ENCODE assay signal across 9 mouse cellular contexts in genomic region chr4:3419920-3420499, GRCm38 (mm10).
DNase-seq lines count a peak whose midpoint lies in the region; ATAC-seq and TF ChIP-seq lines count a peak whose summit lies in the region.
"Had no signal": no experiment of that assay in that cellular context is flagged by ENCODE, and none has a peak within 500 bp of the region (broad histone marks: within the 10 kb centered on the region; RNA-seq: fewer than 3 reads in every experiment).

No protein-coding gene starts in this region.

- H3K27ac ChIP-seq in kidney, embryonic 16.5 days (ENCODE audit: low read length): no peak overlapping the region
- no peak overlapping the region for H3K27ac ChIP-seq in liver, embryonic 14.5 days
- H3K27ac ChIP-seq in thymus, adult 2 months (ENCODE audit: control insufficient read depth, insufficient read depth, low read length): no peak overlapping the region
- H3K27ac ChIP-seq: heart, embryonic 15.5 days had no signal

- H3K27me3 ChIP-seq in kidney, embryonic 16.5 days (ENCODE audit: insufficient read depth, low read length): no peaks in the 10 kb centered on the region
- H3K27me3 ChIP-seq in liver, embryonic 14.5 days (ENCODE audit: control insufficient read depth, insufficient read depth, low read length): no peaks in the 10 kb centered on the region
- no peaks in the 10 kb centered on the region for H3K27me3 ChIP-seq in thymus, adult 2 months (ENCODE audit: control insufficient read depth, insufficient read depth, low read length)
- H3K27me3 ChIP-seq: heart, embryonic 15.5 days had no signal

- no peaks in the 10 kb centered on the region for H3K9me3 ChIP-seq in kidney, embryonic 16.5 days (ENCODE audit: low read length)
- H3K9me3 ChIP-seq in liver, embryonic 14.5 days (ENCODE audit: control insufficient read depth, low read length): no peaks in the 10 kb centered on the region
- H3K9me3 ChIP-seq: heart, embryonic 15.5 days had no signal

- H3K4me3 ChIP-seq in kidney, embryonic 16.5 days (ENCODE audit: low read length): no peak overlapping the region
- no peak overlapping the region for H3K4me3 ChIP-seq in liver, embryonic 14.5 days (ENCODE audit: insufficient read depth in 1 of 2, low read depth in 2 of 2, low read length in 2 of 2)
- H3K4me3 ChIP-seq in thymus, adult 2 months (ENCODE audit: control insufficient read depth, insufficient read depth, low read length): no peak overlapping the region
- H3K4me3 ChIP-seq: heart, embryonic 15.5 days had no signal

- H3K36me3 ChIP-seq in kidney, embryonic 16.5 days (ENCODE audit: insufficient read depth, low read length): no peaks in the 10 kb centered on the region
- H3K36me3 ChIP-seq in liver, embryonic 14.5 days (replicated peaks; ENCODE audit: control insufficient read depth, insufficient read depth, low read depth): no peaks in the 10 kb centered on the region
- H3K36me3 ChIP-seq in thymus, adult 2 months (ENCODE audit: control insufficient read depth, insufficient read depth, low read length): no peaks in the 10 kb centered on the region
- H3K36me3 ChIP-seq: heart, embryonic 15.5 days had no signal

- no peak overlapping the region for H3K4me2 ChIP-seq in kidney, embryonic 16.5 days (replicated peaks; ENCODE audit: low read depth, low read length)
- no peak overlapping the region for H3K4me2 ChIP-seq in liver, embryonic 14.5 days (ENCODE audit: low read depth)
- H3K4me2 ChIP-seq: heart, embryonic 15.5 days had no signal

- no peak for TF ChIP-seq POLR2A in thymus, adult 2 months (IDR thresholded peaks at IDR 0.05; ENCODE audit: control insufficient read depth, extremely low read depth, insufficient read depth, low read length, poor library complexity)

- 33% methylated on average over 3 of the region's 3 CpGs for whole genome bisulfite sequencing in kidney, embryonic 16.5 days
- WGBS in liver, embryonic 14.5 days (ENCODE audit: insufficient replicate concordance): 19% methylated on average over 3 of the region's 3 CpGs
- WGBS in thymus, adult 2 months: 31% methylated on average over 3 of the region's 3 CpGs

- DNase-seq in cerebellum, adult 18-20 months: peak; percentile 13 to 18
- no peak for DNase-seq in cerebellum, adult 11-12 months
- peak; percentile 3 to 21 for DNase-seq in urinary bladder, postnatal 36 days (ENCODE audit: low spot score in 2 of 2)
- DNase-seq in urinary bladder, postnatal 10 days (ENCODE audit: low spot score): no peak
- DNase-seq in embryo, embryonic 9.5 days (ENCODE audit: extremely low spot score): peak; percentile 14
- DNase-seq in liver, embryonic 14.5 days (ENCODE audit: low read depth in 3 of 3, low spot score in 3 of 3): peak; percentile 14 to 23 (median 20)
- peak; percentile 40 for DNase-seq in thymus, adult 2 months

- ATAC-seq in kidney, embryonic 16.5 days (ENCODE audit: low FRiP score, low TSS enrichment): peak; percentile 46; the same call in 1 of the 2 replicates
- no peak for ATAC-seq in liver, embryonic 14.5 days (ENCODE audit: insufficient read depth)

- TF ChIP-seq EP300 in liver, embryonic 14.5 days (IDR thresholded peaks at IDR 0.05; ENCODE audit: low read depth): no peak

- peak; percentile 45; the same call in 1 of the 2 replicates for TF ChIP-seq CTCF in liver, embryonic 14.5 days (IDR thresholded peaks at IDR 0.05; ENCODE audit: low read depth)
- no peak for TF ChIP-seq CTCF in thymus, adult 2 months (IDR thresholded peaks at IDR 0.05; ENCODE audit: borderline replicate concordance, control insufficient read depth, extremely low read depth, insufficient read depth, low read length, poor library complexity)

- H3K9ac ChIP-seq in kidney, embryonic 16.5 days (replicated peaks; ENCODE audit: low read length): no peak overlapping the region
- no peak overlapping the region for H3K9ac ChIP-seq in liver, embryonic 14.5 days (replicated peaks)
- H3K9ac ChIP-seq: heart, embryonic 15.5 days had no signal

- H3K4me1 ChIP-seq in kidney, embryonic 16.5 days (ENCODE audit: insufficient read depth, low read length): 0 out of 2 replicates have a peak, but pooled peaks cover 4% of the 10 kb centered on the region
- H3K4me1 ChIP-seq in liver, embryonic 14.5 days (replicated peaks; ENCODE audit: control insufficient read depth in 2 of 2, insufficient read depth in 2 of 2, low read length in 1 of 2): peaks cover 0 to 2% of the 10 kb centered on the region in 2 experiments; a peak in 1 of 4 replicates
- H3K4me1 ChIP-seq in thymus, adult 2 months (replicated peaks; ENCODE audit: control insufficient read depth, insufficient read depth, low read length): no peaks in the 10 kb centered on the region
- H3K4me1 ChIP-seq: heart, embryonic 15.5 days had no signal

Comparison
In these comparisons a context has a peak if more than half of its experiments do, and no peak if none do; other contexts are left out.
1. DNase-seq: peak in cerebellum, adult 18-20 months (2 of 2), urinary bladder, postnatal 36 days (2 of 2), embryo, embryonic 9.5 days (single experiment), liver, embryonic 14.5 days (3 of 3) and thymus, adult 2 months (single experiment); none in cerebellum, adult 11-12 months (single experiment) and urinary bladder, postnatal 10 days (single experiment).